Mouse (Mus musculus): ENCODE data around the gene Nsg1. TPM values are rescaled to one million over a fixed set of nuclear protein-coding genes. Genes with fewer than 3 reads are reported as not detected.

The Nsg1 gene
- polyA plus RNA-seq, 1 experiment from 2014 or later: 59.8 TPM

DNA sequence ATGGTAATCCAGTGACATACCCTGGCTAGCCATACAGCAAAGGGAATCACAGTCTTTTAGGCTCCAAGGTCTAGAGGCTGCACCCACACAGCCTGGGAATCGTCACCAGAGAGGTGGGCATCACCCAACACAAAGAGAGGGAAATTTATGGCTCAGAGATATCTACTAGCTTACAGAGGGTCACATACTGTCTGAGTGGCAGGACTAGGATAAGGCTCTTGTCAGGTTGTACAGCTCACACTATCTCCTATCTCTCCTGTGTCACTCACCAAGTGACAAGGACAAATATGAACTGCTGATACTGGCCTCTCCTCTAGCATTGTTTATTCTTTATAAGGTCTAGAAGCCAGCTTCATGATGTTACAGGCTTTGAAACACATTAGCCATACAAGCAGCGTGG lies 30.4 kb downstream of the Nsg1 start:
- H3K27ac ChIP-seq: no peak overlapping the region
- H3K9me3 ChIP-seq: no peaks in the 10 kb centered on the region
- no peaks in the 10 kb centered on the region for H3K27me3 ChIP-seq (replicated peaks)
- WGBS: 88% methylated on average over 2 of the region's 2 CpGs
- H3K9ac ChIP-seq: no peak overlapping the region
- no peaks in the 10 kb centered on the region for H3K36me3 ChIP-seq
- no peak for ATAC-seq
- no peak overlapping the region for H3K4me3 ChIP-seq (replicated peaks)
- H3K4me2 ChIP-seq (replicated peaks): no peak overlapping the region
- H3K4me1 ChIP-seq (replicated peaks): no peaks in the 10 kb centered on the region

DNA sequence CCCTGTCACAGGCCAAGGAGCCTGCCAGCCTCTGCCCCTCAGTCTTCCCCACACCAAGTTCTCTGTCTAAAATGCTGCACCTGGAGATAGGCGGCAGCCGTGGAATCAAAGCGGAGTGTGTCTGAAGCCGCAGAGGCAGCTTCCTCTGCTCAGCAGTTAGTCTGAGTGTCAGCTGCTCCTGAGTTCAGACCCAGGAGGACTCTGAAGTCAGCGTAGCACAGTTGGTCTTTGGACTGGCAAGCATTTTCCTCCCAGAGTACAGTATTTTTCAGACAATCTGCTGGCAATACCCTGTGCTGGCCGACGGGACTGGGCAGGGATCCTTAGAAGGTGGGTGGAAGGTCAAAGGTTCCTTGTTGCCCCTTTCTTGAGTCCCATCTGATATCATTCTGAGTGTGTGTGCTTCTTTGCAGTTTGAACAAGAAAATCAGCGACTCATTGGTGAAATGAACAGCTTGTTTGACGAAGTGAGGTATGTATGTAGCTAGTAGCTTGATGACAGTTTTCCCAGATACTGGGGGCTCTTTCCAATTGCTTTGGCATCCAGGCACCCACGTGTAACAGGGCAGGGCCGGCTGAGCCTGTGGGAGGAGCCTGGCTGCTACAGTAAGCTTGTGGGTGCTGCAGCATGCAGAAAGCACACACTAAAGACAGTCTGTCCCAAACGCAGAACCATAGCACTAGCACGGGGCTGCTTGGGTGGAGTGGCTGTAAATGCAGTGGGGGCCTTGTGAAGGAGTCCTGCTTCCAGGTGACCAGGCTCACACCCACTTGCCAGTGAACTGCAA lies 33.0 kb downstream of the Nsg1 start:
- Histone ChIP-seq H3K36me3 (0 out of 2 replicates have a peak, but pooled peaks cover 4% of the 10 kb centered on the region), H3K9me3 (no peaks in the 10 kb centered on the region), H3K4me2 (replicated peaks) (no peak overlapping the region), H3K9ac (no peak overlapping the region), H3K27ac (no peak overlapping the region), H3K27me3 (replicated peaks) (no peaks in the 10 kb centered on the region), H3K4me3 (replicated peaks) (no peak overlapping the region), H3K4me1 (replicated peaks) (no peaks in the 10 kb centered on the region)
- ATAC-seq: peak; percentile 66
- WGBS: 86% methylated on average over 13 of the region's 13 CpGs

DNA sequence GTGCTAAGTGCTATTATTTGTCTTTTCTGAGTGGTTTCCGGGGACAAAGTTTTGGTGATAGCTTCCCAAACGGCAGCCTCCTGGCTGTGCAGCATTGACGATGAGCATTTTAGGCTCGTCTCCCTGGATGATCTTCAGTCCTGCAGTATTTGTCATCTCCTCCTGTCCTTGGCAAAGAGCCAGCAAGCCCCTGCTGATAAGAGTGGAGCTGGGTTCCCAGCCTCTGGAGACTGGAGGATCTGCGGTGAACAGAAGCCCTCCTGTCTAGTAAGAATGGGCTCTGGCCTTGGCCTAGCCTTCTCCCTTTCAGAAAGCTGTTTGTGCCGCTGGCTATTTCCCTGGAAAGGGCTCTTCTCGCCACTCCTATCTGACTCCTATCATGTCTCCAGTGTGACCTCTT lies 38.0 kb downstream of the Nsg1 start:
- H3K9me3 ChIP-seq: no peaks in the 10 kb centered on the region
- WGBS: 58% methylated on average over 7 of the region's 7 CpGs
- H3K36me3 ChIP-seq: 0 out of 2 replicates have a peak, but pooled peaks cover 4% of the 10 kb centered on the region
- no peak overlapping the region for H3K9ac ChIP-seq
- H3K4me1 ChIP-seq (replicated peaks): no peaks in the 10 kb centered on the region; the same call in 1 of the 2 replicates
- no peak overlapping the region for H3K4me2 ChIP-seq (replicated peaks)
- ATAC-seq: no peak
- no peaks in the 10 kb centered on the region for H3K27me3 ChIP-seq (replicated peaks)
- H3K4me3 ChIP-seq (replicated peaks): no peak overlapping the region
- H3K27ac ChIP-seq: no peak overlapping the region

DNA sequence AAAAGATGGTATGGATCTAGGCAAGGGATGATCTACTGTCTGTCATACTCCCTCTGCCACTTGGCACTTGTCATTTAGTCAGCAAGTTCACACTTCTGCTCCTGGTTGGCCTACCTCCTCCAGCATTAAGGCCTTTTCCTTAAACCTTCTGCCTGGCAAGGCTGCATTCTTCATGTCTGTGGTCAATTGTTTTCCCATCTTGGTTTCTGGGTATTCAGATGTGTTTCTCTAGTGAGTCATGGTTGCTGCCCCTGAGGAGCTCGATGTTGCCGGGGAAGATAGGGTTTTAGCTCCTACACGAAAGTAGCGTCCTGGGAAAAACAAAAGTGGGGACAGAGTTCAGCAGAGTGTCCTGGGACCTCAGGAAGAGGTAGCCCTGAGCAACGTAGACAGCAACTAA lies 40.4 kb downstream of the Nsg1 start:
- Histone ChIP-seq H3K4me3 (replicated peaks) (no peak overlapping the region), H3K9ac (no peak overlapping the region), H3K4me1 (replicated peaks) (no peaks in the 10 kb centered on the region; the same call in 1 of the 2 replicates), H3K9me3 (no peaks in the 10 kb centered on the region), H3K27me3 (replicated peaks) (no peaks in the 10 kb centered on the region), H3K4me2 (replicated peaks) (no peak overlapping the region), H3K27ac (no peak overlapping the region), H3K36me3 (peaks cover 8% of the 10 kb centered on the region; the same call in 1 of the 2 replicates)
- no peak for ATAC-seq
- 94% methylated on average over 5 of the region's 5 CpGs for WGBS

DNA sequence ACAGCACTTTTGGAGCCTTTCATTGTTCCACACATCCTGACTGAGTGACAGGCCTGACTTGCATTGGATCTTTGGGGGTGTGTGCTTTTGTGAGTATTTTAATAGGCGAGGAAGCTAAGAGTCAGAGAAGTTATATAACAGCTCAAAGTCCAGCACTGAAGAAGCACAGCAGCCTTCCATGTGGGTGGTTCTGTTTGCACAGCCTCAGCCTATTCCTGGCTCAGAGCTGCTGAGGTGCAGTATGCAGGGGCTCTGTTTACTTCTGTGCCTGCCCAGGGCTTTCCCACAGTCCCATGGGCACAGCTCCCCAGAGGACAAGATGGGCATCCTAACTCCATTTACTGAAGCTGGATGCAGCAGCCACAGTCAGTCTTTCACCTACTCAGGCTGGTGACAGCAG lies 42.7 kb downstream of the Nsg1 start:
- Histone ChIP-seq H3K27me3 (replicated peaks) (no peaks in the 10 kb centered on the region), H3K27ac (no peak overlapping the region; the same call in 1 of the 2 replicates), H3K9ac (no peak overlapping the region), H3K4me3 (replicated peaks) (no peak overlapping the region), H3K4me1 (replicated peaks) (no peaks in the 10 kb centered on the region; the same call in 1 of the 2 replicates), H3K9me3 (no peaks in the 10 kb centered on the region), H3K36me3 (peaks cover 4% of the 10 kb centered on the region; the same call in 1 of the 2 replicates), H3K4me2 (replicated peaks) (no peak overlapping the region)
- WGBS: 70% methylated on average over 1 of the region's 1 CpGs
- peak; percentile 92 for ATAC-seq

DNA sequence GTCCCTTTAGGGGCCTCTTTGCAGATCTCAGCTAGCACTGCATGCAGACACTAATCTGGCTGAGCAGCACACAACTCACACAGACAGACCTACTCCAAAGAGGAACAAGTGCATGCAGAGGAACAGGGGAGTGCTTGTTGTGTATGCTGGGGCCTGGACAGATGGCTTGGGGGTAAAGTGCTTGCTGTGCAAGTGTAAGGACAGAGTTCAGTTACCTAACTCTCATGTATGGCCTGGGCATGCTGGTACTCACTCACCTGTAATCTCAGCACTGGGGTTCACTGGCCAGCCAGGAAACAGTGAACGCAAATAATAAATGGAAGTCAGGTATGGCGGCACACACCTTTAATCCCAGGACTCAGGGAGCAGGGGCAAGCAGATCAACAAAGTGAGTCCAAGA lies 45.2 kb downstream of the Nsg1 start:
- Histone ChIP-seq H3K4me3 (replicated peaks) (no peak overlapping the region), H3K27me3 (replicated peaks) (no peaks in the 10 kb centered on the region), H3K4me1 (replicated peaks) (no peaks in the 10 kb centered on the region; the same call in 1 of the 2 replicates), H3K36me3 (peaks cover 4% of the 10 kb centered on the region; the same call in 1 of the 2 replicates), H3K9me3 (no peaks in the 10 kb centered on the region), H3K4me2 (replicated peaks) (no peak overlapping the region), H3K9ac (no peak overlapping the region), H3K27ac (no peak overlapping the region)
- 77% methylated on average over 2 of the region's 2 CpGs for WGBS
- peak; percentile 78 for ATAC-seq

DNA sequence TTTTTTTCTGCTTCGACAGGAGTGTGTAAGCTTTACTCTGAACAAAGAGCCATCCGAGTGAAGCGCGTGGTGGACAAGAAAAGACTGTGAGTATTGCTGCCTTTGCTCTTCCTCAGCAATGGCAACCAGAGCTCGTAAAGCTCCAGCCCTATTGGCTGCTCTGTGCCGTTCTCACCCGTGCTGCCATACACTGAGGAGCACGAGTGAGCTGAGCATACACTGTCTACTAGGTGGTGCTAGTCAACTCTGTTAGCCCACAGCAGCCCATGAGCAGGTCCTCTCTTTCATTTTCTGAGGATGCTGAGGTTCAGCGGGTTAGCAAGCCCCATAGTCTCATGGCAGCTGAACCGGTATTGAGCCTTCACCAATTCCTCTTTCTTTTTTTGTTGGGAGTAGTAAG lies 52.9 kb downstream of the Nsg1 start:
- WGBS: 86% methylated on average over 10 of the region's 10 CpGs
- H3K9ac ChIP-seq: no peak overlapping the region
- no peak overlapping the region for H3K4me2 ChIP-seq (replicated peaks)
- H3K4me1 ChIP-seq (replicated peaks): no peaks in the 10 kb centered on the region
- H3K27ac ChIP-seq: no peak overlapping the region
- H3K27me3 ChIP-seq (replicated peaks): no peaks in the 10 kb centered on the region
- peaks cover 2% of the 10 kb centered on the region for H3K36me3 ChIP-seq
- no peak for ATAC-seq
- H3K9me3 ChIP-seq: no peaks in the 10 kb centered on the region
- no peak overlapping the region for H3K4me3 ChIP-seq (replicated peaks)

DNA sequence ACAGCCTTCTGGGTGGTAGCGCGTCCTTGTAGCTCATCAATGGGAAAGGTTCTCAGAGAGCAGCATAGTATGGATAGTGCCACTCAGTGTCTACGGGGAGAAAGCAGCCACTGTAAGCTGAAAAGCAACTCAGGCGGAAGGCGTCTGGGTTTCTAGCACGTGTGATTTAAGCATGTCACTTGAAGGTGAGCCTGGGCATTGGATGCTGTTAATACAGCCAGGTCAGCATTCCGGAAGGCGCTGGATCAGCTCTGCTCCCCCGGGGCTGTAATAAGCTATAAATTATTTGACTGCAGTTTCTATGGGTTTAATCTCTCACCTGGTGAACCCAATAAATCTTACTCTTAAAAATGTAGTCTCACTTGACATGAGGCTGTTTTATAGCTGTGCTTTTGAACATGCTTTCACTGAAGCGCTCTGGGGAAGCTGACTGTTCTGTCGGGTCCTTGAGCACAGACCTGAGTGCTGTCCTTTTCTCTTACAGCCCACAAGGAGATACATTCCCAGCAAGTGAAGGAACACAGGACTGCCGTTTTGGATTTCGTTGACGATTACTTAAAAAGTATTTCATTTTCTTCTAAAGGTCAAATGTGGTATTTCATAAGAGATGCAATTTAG lies 53.5 kb downstream of the Nsg1 start:
- Histone ChIP-seq H3K36me3 (peaks cover 2% of the 10 kb centered on the region), H3K4me1 (replicated peaks) (no peaks in the 10 kb centered on the region), H3K27me3 (replicated peaks) (no peaks in the 10 kb centered on the region), H3K4me2 (replicated peaks) (no peak overlapping the region), H3K27ac (no peak overlapping the region), H3K9ac (no peak overlapping the region), H3K9me3 (no peaks in the 10 kb centered on the region), H3K4me3 (replicated peaks) (no peak overlapping the region)
- WGBS: 72% methylated on average over 14 of the region's 14 CpGs
- ATAC-seq: no peak

DNA sequence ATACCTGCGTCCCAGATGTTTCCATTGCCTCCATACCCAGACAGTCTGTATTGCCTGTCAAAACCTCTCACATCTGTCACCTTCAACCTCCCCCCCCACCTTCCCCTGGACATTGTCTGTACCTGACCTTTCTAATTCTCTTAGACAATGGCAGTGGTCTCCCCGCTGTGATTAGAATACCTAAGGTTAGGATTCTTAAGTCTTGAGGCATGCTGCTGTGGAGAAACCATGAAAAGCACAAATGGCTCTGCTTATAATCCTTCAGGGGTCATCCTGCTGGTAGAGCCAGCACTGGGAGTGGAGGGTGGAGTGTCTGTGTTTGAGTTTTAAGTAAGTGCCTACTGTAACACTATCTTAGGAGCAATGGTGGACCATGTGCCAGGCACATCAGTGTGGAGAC lies 56.8 kb downstream of the Nsg1 start:
- WGBS: 87% methylated on average over 2 of the region's 2 CpGs

DNA sequence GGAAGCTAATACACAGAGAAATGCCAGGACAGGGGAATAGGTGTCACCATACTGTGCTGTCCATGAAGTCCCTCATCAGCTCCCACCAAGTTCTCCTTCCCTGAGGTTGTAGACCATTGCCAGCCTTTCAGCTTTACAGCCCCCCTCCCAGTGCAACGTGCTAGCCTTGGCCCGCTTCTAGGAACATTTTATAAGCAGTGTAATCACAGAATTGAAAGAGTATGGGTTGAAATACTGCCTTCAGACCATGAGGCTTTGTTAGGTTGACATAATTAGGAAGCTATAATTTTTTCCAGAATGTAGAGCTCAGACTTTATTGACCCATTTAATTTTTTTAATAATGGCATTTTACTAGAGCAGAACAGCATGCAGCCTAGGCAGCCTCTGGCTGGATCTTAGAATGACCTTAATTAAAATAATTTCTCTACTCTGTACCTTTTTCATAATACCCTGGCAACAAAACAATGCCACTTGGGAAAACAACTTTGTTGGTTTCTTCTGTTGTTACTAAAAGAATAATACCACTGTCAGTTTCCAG lies 60.5 kb downstream of the Nsg1 start:
- no peak overlapping the region for H3K4me2 ChIP-seq (replicated peaks)
- no peaks in the 10 kb centered on the region for H3K4me1 ChIP-seq (replicated peaks)
- no peak for ATAC-seq
- no peaks in the 10 kb centered on the region for H3K27me3 ChIP-seq (replicated peaks)
- no peaks in the 10 kb centered on the region for H3K9me3 ChIP-seq
- no peak overlapping the region for H3K9ac ChIP-seq
- no peaks in the 10 kb centered on the region for H3K36me3 ChIP-seq
- H3K27ac ChIP-seq: no peak overlapping the region
- no peak overlapping the region for H3K4me3 ChIP-seq (replicated peaks)
- 90% methylated on average over 2 of the region's 2 CpGs for WGBS

More for the DNA sequence above, 56.8 kb downstream of the Nsg1 start:
- Histone ChIP-seq H3K4me3 (replicated peaks) (no peak overlapping the region), H3K4me2 (replicated peaks) (no peak overlapping the region), H3K9me3 (no peaks in the 10 kb centered on the region), H3K27ac (no peak overlapping the region), H3K9ac (no peak overlapping the region), H3K4me1 (replicated peaks) (no peaks in the 10 kb centered on the region), H3K36me3 (peaks cover 2% of the 10 kb centered on the region), H3K27me3 (replicated peaks) (no peaks in the 10 kb centered on the region)
- ATAC-seq: no peak

DNA sequence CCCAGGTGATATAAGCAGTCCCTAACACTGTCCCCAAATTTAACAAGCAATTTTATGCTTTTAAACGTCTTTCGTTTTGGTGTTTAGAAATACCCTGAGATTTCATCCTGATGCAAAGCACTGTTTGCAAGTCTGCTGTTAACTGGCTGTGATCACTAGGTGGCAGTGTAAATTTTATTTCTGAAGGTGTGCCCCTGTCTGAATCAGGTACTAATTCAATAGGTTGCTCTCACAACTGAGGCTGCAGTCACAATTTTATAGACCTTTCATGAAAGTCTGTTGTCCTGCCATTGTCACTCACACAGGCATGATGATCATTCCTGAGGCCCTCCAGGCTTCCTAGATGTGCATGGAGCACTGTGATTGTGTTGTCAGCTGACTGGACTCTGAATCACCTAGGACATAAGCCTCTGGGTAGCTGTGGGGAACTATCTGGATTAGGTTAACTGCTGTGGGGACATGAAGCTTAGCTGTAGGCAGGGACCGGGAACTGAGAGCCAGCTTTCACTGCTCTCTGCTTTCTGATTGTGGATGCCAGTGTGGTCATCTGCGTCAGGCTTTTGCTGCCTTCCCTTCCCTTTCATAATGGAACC lies 62.1 kb downstream of the Nsg1 start:
- H3K4me3 ChIP-seq (replicated peaks): no peak overlapping the region
- H3K9me3 ChIP-seq: no peaks in the 10 kb centered on the region
- no peaks in the 10 kb centered on the region for H3K27me3 ChIP-seq (replicated peaks)
- no peak overlapping the region for H3K9ac ChIP-seq
- WGBS: 73% methylated on average over 4 of the region's 4 CpGs
- no peaks in the 10 kb centered on the region for H3K36me3 ChIP-seq
- ATAC-seq: no peak
- no peak overlapping the region for H3K4me2 ChIP-seq (replicated peaks)
- H3K4me1 ChIP-seq (replicated peaks): no peaks in the 10 kb centered on the region
- no peak overlapping the region for H3K27ac ChIP-seq

DNA sequence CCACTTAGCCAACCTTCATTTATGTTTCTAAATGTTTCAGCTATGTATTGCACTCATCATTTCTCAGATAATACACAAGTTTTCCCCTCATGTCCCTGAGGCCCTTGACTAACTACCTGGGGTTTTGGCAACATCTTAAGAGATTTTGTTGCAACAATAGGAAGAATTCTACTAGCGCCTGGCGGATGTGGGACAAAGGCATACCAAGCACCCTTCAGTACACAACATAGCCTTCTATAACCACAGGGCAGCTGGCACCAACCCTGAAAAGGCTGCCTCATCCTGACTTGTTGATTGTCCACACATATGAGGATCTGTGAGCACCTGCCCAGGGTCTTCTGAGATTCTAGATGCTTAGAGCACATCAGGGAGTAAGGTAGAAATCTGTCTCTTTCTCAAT lies 65.4 kb downstream of the Nsg1 start:
- 97% methylated on average over 2 of the region's 2 CpGs for WGBS
- Histone ChIP-seq H3K4me2 (replicated peaks) (no peak overlapping the region), H3K27me3 (replicated peaks) (no peaks in the 10 kb centered on the region), H3K4me3 (replicated peaks) (no peak overlapping the region), H3K27ac (no peak overlapping the region), H3K9me3 (no peaks in the 10 kb centered on the region), H3K36me3 (no peaks in the 10 kb centered on the region), H3K4me1 (replicated peaks) (no peaks in the 10 kb centered on the region), H3K9ac (no peak overlapping the region)
- ATAC-seq: no peak

Measured in intestine, embryonic 15.5 days (tissue).